Mouse (Mus musculus) kidney, postnatal 0 days (tissue): ENCODE results near the gene Mrvi1. TPM values are rescaled to one million over a fixed set of nuclear protein-coding genes. Genes with fewer than 3 reads are reported as not detected.

ENCODE experiments used
- ATAC-seq: fragments of 200-750 bp; cut with Nextera tagmentation; replicated peaks from 2 replicates; pipeline ENCODE4 v1.8.0; 2017; ENCODE audit warnings: low read depth, moderate number of reproducible peaks, moderate TSS enrichment, moderate library complexity; ENCODE audit not compliant: low FRiP score
- DNase-seq: peaks from one replicate; pipeline ENCODE4 v3.0.0-alpha.2; 2016; ENCODE audit warnings: low spot score
- H3K27ac ChIP-seq: fragments of 300-500 bp; sonication (generic); 2 replicates; pipeline ENCODE4 v1.5.1; 2014; ENCODE audit warnings: mild to moderate bottlenecking
- H3K27me3 ChIP-seq: fragments of 300-500 bp; sonication (generic); 2 replicates; pipeline ENCODE4 v1.6.1; 2014; ENCODE audit warnings: low read length, mixed read lengths; ENCODE audit not compliant: insufficient read depth
- H3K36me3 ChIP-seq: fragments of 300-500 bp; sonication (generic); 2 replicates; pipeline ENCODE4 v1.6.1; 2014; ENCODE audit warnings: low read length, mixed read lengths; ENCODE audit not compliant: insufficient read depth
- H3K4me1 ChIP-seq: fragments of 300-500 bp; sonication (generic); replicated peaks from 2 replicates; pipeline ENCODE4 v1.6.1; 2014; ENCODE audit warnings: antibody characterized with exemption, low read length, mixed read lengths; ENCODE audit not compliant: insufficient read depth
- H3K4me2 ChIP-seq: fragments of 300-500 bp; sonication (generic); 2 replicates; pipeline ENCODE4 v1.6.1; 2014; ENCODE audit warnings: mild to moderate bottlenecking, low read length, moderate library complexity, mixed read lengths
- H3K4me3 ChIP-seq: fragments of 300-500 bp; sonication (generic); replicated peaks from 2 replicates; pipeline ENCODE4 v1.5.1; 2014; ENCODE audit warnings: low read depth, low read length
- H3K9ac ChIP-seq: fragments of 300-500 bp; sonication (generic); 2 replicates; pipeline ENCODE4 v1.6.1; 2014; ENCODE audit warnings: low read depth, low read length
- H3K9me3 ChIP-seq: fragments of 300-500 bp; sonication (generic); replicated peaks from 2 replicates; pipeline ENCODE4 v1.6.1; 2016; ENCODE audit warnings: low read length, inconsistent platforms, mixed read lengths
- CTCF ChIP-seq: IDR thresholded peaks from 2 replicates; pipeline ENCODE4 v1.5.1; 2016; ENCODE audit warnings: antibody characterized with exemption, low read depth, mild to moderate bottlenecking, moderate library complexity
- WGBS: fragments of 180-500 bp; shearing (Covaris S2); extraction: QIAGEN DNeasy Blood & Tissue Kit; methylation state at CpG from one replicate; pipeline ENCODE4 v1.1.7; 2014; 5-methylcytosine and 5-hydroxymethylcytosine counted together
- polyA plus RNA-seq: library from polyadenylated mRNA; unstranded; fragments of >200 nt; fragmentation: Nextera tagmentation; extraction: Ambion mirVana; gene quantifications from 2 replicates; pipeline ENCODE4 v1.2.1, GENCODE M21; 2015

Gene Mrvi1
- polyA plus RNA-seq, 1 experiment from 2014 or later: 9.5 TPM

GRCm38 (mm10) chr7:110947616-110948015 lies 34.6 kb downstream of the Mrvi1 start:
- H3K9me3 ChIP-seq: no peaks in the 10 kb centered on the region
- ATAC-seq (no peak), DNase-seq (no peak)
- H3K9ac ChIP-seq: no peak overlapping the region
- no peak overlapping the region for H3K27ac ChIP-seq
- no peaks in the 10 kb centered on the region for H3K36me3 ChIP-seq
- H3K4me2 ChIP-seq: no peak overlapping the region
- TF ChIP-seq CTCF: no peak
- H3K4me3 ChIP-seq: no peak overlapping the region
- 90% methylated on average over 6 of the region's 6 CpGs for WGBS
- no peaks in the 10 kb centered on the region for H3K4me1 ChIP-seq
- H3K27me3 ChIP-seq: no peaks in the 10 kb centered on the region

GRCm38 (mm10) chr7:110946731-110947130 lies 35.5 kb downstream of the Mrvi1 start:
- Histone ChIP-seq H3K4me2 (no peak overlapping the region), H3K27ac (no peak overlapping the region), H3K9me3 (no peaks in the 10 kb centered on the region), H3K36me3 (no peaks in the 10 kb centered on the region), H3K27me3 (no peaks in the 10 kb centered on the region), H3K4me1 (no peaks in the 10 kb centered on the region), H3K4me3 (no peak overlapping the region), H3K9ac (no peak overlapping the region)
- ATAC-seq: no peak
- no peak for DNase-seq
- 84% methylated on average over 6 of the region's 6 CpGs for WGBS
- TF ChIP-seq CTCF: peak; percentile 53

GRCm38 (mm10) chr7:110944321-110944720 lies 37.9 kb downstream of the Mrvi1 start:
- Histone ChIP-seq H3K9ac (no peak overlapping the region), H3K4me2 (no peak overlapping the region), H3K27ac (no peak overlapping the region), H3K27me3 (no peaks in the 10 kb centered on the region), H3K4me3 (no peak overlapping the region), H3K9me3 (no peaks in the 10 kb centered on the region), H3K36me3 (no peaks in the 10 kb centered on the region), H3K4me1 (0 out of 2 replicates have a peak, but pooled peaks cover 3% of the 10 kb centered on the region)
- TF ChIP-seq CTCF: no peak
- DNase-seq (no peak), ATAC-seq (no peak)
- WGBS: 71% methylated on average over 5 of the region's 5 CpGs

GRCm38 (mm10) chr7:110941701-110942530 lies 40.3 kb downstream of the Mrvi1 start:
- WGBS: 25% methylated on average over 6 of the region's 6 CpGs

GRCm38 (mm10) chr7:110941116-110941521 lies 41.1 kb downstream of the Mrvi1 start:
- no peaks in the 10 kb centered on the region for H3K36me3 ChIP-seq
- WGBS: 72% methylated on average over 4 of the region's 4 CpGs
- H3K9ac ChIP-seq: no peak overlapping the region
- H3K4me2 ChIP-seq: no peak overlapping the region
- no peaks in the 10 kb centered on the region for H3K27me3 ChIP-seq
- no peaks in the 10 kb centered on the region for H3K9me3 ChIP-seq
- DNase-seq: no peak
- no peak overlapping the region for H3K4me3 ChIP-seq
- no peak for TF ChIP-seq CTCF
- 0 out of 2 replicates have a peak, but pooled peaks cover 3% of the 10 kb centered on the region for H3K4me1 ChIP-seq
- no peak for ATAC-seq
- peak overlapping the region; percentile 67 for H3K27ac ChIP-seq

More at GRCm38 (mm10) chr7:110941701-110942530, 40.3 kb downstream of the Mrvi1 start:
- TF ChIP-seq CTCF: no peak
- Histone ChIP-seq H3K4me1 (0 out of 2 replicates have a peak, but pooled peaks cover 3% of the 10 kb centered on the region), H3K4me3 (no peak overlapping the region), H3K36me3 (no peaks in the 10 kb centered on the region), H3K9ac (no peak overlapping the region), H3K9me3 (no peaks in the 10 kb centered on the region), H3K27me3 (no peaks in the 10 kb centered on the region), H3K4me2 (no peak overlapping the region), H3K27ac (peak overlapping the region; percentile 67)
- DNase-seq (peak; percentile 76), ATAC-seq (no peak; the same call in 1 of the 2 replicates)

- no peak overlapping the region for H3K9ac ChIP-seq
- no peaks in the 10 kb centered on the region for H3K36me3 ChIP-seq
- no peak for TF ChIP-seq CTCF
- H3K27me3 ChIP-seq: no peaks in the 10 kb centered on the region
- DNase-seq (no peak), ATAC-seq (no peak; the same call in 1 of the 2 replicates)
- H3K4me3 ChIP-seq: no peak overlapping the region
- 0 out of 2 replicates have a peak, but pooled peaks cover under 1% of the 10 kb centered on the region for H3K4me1 ChIP-seq
- no peak overlapping the region for H3K27ac ChIP-seq
- no peak overlapping the region for H3K4me2 ChIP-seq
- WGBS: 60% methylated on average over 6 of the region's 6 CpGs
- H3K9me3 ChIP-seq: no peaks in the 10 kb centered on the region
These were observed 46.2 kb downstream of the Mrvi1 start for GRCm38 (mm10) chr7:110935815-110936762.
